Mouse (Mus musculus) layer of hippocampus, adult 18-20 months (tissue): ENCODE measurements around the gene Anapc10. TPM values are rescaled to one million over a fixed set of nuclear protein-coding genes. Genes with fewer than 3 reads are reported as not detected.
A peak's percentile ranks its signal among the peaks of the same experiment; 100 is the strongest.
"Not testable (repeated sequence)": the region's sequence is repeated elsewhere in the genome, so short reads cannot be mapped to it uniquely, and the experiment has no call there.

Experiments
- DNase-seq, 2 experiments: peaks; one replicate each; pipeline ENCODE4 v3.0.0; 2022; ENCODE audit warnings: low spot score in 2 of 2
- long read RNA-seq: library from polyadenylated mRNA; stranded (forward); transcript quantifications from one replicate; pipeline ENCODE4 v2.0.0, GENCODE M21; 2021
- total RNA-seq, 2 experiments: library from RNA; stranded (reverse); gene quantifications; 2 replicates each; pipeline ENCODE4 v1.2.3; 2021

Gene Anapc10
- 1 to 10 TPM; 9.2 TPM for total RNA-seq
- long read RNA-seq, full-length matches to known transcripts: 2 of 10 reads
- long read RNA-seq, partial matches to known transcripts: 1 of 10 reads
- long read RNA-seq, other reads (novel, unspliced or antisense): 7 of 10 reads

- peak; percentile 96 to 98 for DNase-seq
Observed at GRCm38 (mm10) chr8:79711064-79711961, at the start of gene Anapc10, which contains the start of gene Abce1. Anapc10 (plus strand) TSS chr8:79711820. Abce1 (minus strand) TSS chr8:79711740.

- DNase-seq: peak in 1 of 2 experiments; percentile 45
Observed at GRCm38 (mm10) chr8:79676461-79676860, 35.2 kb upstream of the Anapc10 start.

- DNase-seq: peak in 1 of 2 experiments; percentile 11
Observed at GRCm38 (mm10) chr8:79679005-79679404, 32.6 kb upstream of the Anapc10 start.

GRCm38 (mm10) chr8:79680083-79680482, 31.5 kb upstream of the Anapc10 start:
- not testable (repeated sequence) for DNase-seq

- peak in 1 of 2 experiments; percentile 21 for DNase-seq
Observed at GRCm38 (mm10) chr8:79680555-79680954, 31.1 kb upstream of the Anapc10 start.

GRCm38 (mm10) chr8:79680965-79681364, 30.7 kb upstream of the Anapc10 start:
- no peak for DNase-seq

- DNase-seq: not testable (repeated sequence)
Observed at GRCm38 (mm10) chr8:79685927-79686326, 25.7 kb upstream of the Anapc10 start.

GRCm38 (mm10) chr8:79692531-79692930, 19.1 kb upstream of the Anapc10 start:
- no peak for DNase-seq

GRCm38 (mm10) chr8:79706687-79707086, 4.9 kb upstream of the Anapc10 start:
- DNase-seq: no peak

GRCm38 (mm10) chr8:79712676-79713075, 1.1 kb downstream of the Anapc10 start:
- DNase-seq: no peak

GRCm38 (mm10) chr8:79721537-79721936, 9.9 kb downstream of the Anapc10 start:
- no peak for DNase-seq

- no peak for DNase-seq
Observed at GRCm38 (mm10) chr8:79723308-79723707, 11.7 kb downstream of the Anapc10 start.

GRCm38 (mm10) chr8:79724589-79724988, 13.0 kb downstream of the Anapc10 start:
- DNase-seq: no peak

- DNase-seq: peak in 1 of 2 experiments; percentile 19
Observed at GRCm38 (mm10) chr8:79727900-79728299, 16.3 kb downstream of the Anapc10 start.

GRCm38 (mm10) chr8:79734304-79734703, 22.7 kb downstream of the Anapc10 start:
- peak; percentile 16 to 78 for DNase-seq

GRCm38 (mm10) chr8:79748171-79748570, 36.6 kb downstream of the Anapc10 start:
- DNase-seq: no peak

- no peak for DNase-seq
Observed at GRCm38 (mm10) chr8:79748591-79748990, 37.0 kb downstream of the Anapc10 start.

GRCm38 (mm10) chr8:79750305-79750704, 38.7 kb downstream of the Anapc10 start:
- DNase-seq: peak in 1 of 2 experiments; percentile 25

GRCm38 (mm10) chr8:79794873-79795272, 83.3 kb downstream of the Anapc10 start:
- not testable (repeated sequence) for DNase-seq

GRCm38 (mm10) chr8:79796690-79797089, 85.1 kb downstream of the Anapc10 start:
- no peak for DNase-seq

GRCm38 (mm10) chr8:79804499-79804898, 92.9 kb downstream of the Anapc10 start:
- no peak for DNase-seq

GRCm38 (mm10) chr8:79806971-79807370, 95.4 kb downstream of the Anapc10 start:
- no peak for DNase-seq
